Mouse (Mus musculus): ENCODE measurements around the gene Gm21970. TPM values are rescaled to one million over a fixed set of nuclear protein-coding genes. Genes with fewer than 3 reads are reported as not detected.

Gm21970 gene
- polyA plus RNA-seq (2014; fragmentation: Illumina TruSeq; extraction: RNeasy Lipid Tissue Mini Kit (QIAGEN cat#74804); ENCODE audit: low read depth, low replicate concordance): 5.7 TPM

DNA sequence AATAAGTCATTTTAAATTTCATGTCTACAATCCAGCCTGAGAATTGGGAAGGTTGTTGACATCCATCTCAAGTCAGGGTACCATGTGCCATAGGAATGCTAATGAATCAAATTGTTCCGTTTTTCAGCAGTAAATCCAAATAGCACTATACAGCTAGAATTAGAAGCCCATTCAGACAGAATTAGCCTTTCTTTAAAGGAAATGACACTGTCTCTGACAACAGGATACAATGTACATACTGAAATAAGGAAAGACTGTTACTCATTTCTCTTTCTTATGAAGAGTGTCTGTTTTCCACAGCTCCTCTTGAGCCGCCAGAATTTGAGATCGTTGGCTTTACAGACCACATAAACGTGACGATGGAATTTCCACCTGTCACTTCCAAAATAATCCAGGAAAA is at the start of gene Gm21970:
Gene Gm21970 (plus strand): TSS at position 301 of the 400 bp plus-strand sequence.

DNA sequence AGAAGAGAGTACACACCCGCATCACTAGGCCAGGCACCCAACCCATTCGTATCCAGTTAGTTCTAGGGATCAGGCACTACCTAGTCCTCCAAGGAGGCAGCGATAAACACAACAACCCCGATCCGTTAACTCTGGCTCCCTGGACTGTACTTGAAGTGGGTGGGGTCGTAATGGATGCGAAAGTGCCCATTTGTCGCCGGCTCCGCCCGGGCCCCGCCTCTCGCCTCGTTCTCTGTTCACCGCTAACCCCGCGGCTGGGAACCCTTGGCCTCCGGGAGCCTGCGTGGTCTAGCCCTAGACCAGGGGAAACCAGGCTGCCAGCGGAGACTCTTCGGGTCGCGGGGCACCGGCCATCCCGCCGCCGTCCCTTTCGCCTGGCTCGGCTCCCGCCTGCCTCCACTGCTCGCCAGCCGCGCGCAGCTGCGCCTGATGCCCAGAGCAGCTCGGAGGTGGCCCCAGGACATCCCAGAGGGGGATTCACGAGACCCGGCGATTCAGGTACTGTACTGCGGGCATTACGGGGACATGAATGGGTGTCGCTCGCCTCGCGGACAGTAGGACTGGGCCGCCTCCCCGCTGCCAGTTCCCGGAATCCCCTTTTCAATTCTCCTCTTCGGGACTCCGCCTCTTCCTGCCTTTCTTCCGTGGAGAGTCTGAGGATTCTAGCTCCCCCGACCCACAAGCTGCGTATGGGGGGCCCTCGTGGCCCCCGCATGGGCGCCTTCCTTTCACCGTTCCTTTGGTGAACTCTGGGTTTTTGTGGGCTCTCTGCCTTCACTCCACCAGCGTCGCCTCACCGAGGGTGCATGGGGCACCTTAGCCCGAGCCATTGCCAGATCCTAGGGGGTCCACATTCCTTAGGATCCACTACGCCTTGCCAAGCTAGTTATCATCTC is 18.7 kb upstream of the Gm21970 start, which contains the start of gene Ifnar2:
Gene Ifnar2 (plus strand): TSS at position 207 of the 896 bp plus-strand sequence.

DNA sequence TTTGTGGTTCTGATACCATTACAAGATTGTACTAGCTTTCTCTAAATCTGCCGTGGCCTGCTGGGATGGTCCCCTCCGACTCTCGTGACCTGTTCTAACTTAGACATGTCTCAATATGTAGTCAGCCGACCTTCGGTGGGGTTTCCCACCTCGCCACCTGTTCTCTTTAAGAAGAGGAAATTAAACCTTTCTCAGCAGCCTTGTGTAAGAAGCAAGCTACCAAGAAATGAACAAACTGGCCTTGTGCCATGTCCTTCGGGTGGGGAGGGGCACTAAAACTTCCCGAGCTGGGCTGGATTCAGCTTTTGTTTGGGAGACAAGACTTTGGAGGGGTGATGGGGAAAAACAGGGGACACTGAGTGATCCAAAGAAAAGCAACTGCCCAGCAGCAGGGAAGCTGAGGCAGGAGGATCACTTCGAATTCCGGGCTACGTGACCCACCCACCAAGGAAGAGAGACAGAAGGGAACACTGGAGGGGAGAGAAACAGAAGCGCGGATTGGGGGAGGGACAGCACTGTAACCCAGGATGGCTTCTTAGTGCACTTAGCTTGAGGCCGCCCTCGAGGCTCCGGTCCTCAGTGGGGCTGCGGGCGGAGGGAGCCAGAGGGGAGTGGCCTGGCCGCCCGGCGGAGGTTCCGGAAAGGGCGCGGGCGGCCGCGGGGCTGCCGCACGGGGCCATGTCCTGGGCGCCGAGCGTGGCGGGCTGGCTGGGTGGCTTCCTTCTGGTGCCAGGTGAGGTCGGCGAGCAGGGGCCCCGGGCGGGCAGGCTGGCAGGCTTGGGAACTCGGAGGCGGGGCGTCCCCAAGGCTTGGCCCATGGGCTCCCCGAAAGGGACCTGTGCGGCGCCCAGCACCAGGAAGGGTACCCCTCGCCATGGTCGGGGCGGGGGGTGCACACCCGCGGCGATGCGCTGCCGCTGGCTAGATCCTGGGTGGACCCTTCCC is 14.4 kb downstream of the Gm21970 start, which contains the start of gene Il10rb:
Gene Il10rb (plus strand): TSS at position 525 of the 945 bp plus-strand sequence.

Other genes with a start within 250 kb of the Gm21970 start
- gene Olig2, start 166.3 kb upstream of the Gm21970 start, polyA plus RNA-seq (2014; fragmentation: Illumina TruSeq; extraction: RNeasy Lipid Tissue Mini Kit (QIAGEN cat#74804); ENCODE audit: low read depth, low replicate concordance): not detected
- not detected for gene Olig1, start 121.9 kb upstream of the Gm21970 start, polyA plus RNA-seq (2014; fragmentation: Illumina TruSeq; extraction: RNeasy Lipid Tissue Mini Kit (QIAGEN cat#74804); ENCODE audit: low read depth, low replicate concordance)
- gene Ifnar2, start 18.9 kb upstream of the Gm21970 start, polyA plus RNA-seq (2014; fragmentation: Illumina TruSeq; extraction: RNeasy Lipid Tissue Mini Kit (QIAGEN cat#74804); ENCODE audit: low read depth, low replicate concordance): 62.9 TPM
- gene Il10rb, start 14.4 kb downstream of the Gm21970 start, polyA plus RNA-seq (2014; fragmentation: Illumina TruSeq; extraction: RNeasy Lipid Tissue Mini Kit (QIAGEN cat#74804); ENCODE audit: low read depth, low replicate concordance): 58.5 TPM
- gene Ifnar1, start 93.5 kb downstream of the Gm21970 start, polyA plus RNA-seq (2014; fragmentation: Illumina TruSeq; extraction: RNeasy Lipid Tissue Mini Kit (QIAGEN cat#74804); ENCODE audit: low read depth, low replicate concordance): 78.3 TPM
- 11.8 TPM for gene Ifngr2, start 155.4 kb downstream of the Gm21970 start, polyA plus RNA-seq (2014; fragmentation: Illumina TruSeq; extraction: RNeasy Lipid Tissue Mini Kit (QIAGEN cat#74804); ENCODE audit: low read depth, low replicate concordance)
- gene Tmem50b, start 206.1 kb downstream of the Gm21970 start, polyA plus RNA-seq (2014; fragmentation: Illumina TruSeq; extraction: RNeasy Lipid Tissue Mini Kit (QIAGEN cat#74804); ENCODE audit: low read depth, low replicate concordance): 45.9 TPM
- gene Dnajc28, start 227.3 kb downstream of the Gm21970 start, polyA plus RNA-seq (2014; fragmentation: Illumina TruSeq; extraction: RNeasy Lipid Tissue Mini Kit (QIAGEN cat#74804); ENCODE audit: low read depth, low replicate concordance): 31.2 TPM

All from kidney, adult 10 weeks (tissue).